Mouse (Mus musculus) cortical plate, adult 2 months (tissue): ENCODE results near the gene Cacna1g. TPM values are rescaled to one million over a fixed set of nuclear protein-coding genes. Genes with fewer than 3 reads are reported as not detected.

Source experiments
- H3K27ac ChIP-seq: fragments of 200-500 bp; 2 replicates; pipeline ENCODE4 v1.5.1; 2012; ENCODE audit warnings: low read length, control low read depth, inconsistent platforms; ENCODE audit not compliant: insufficient read depth
- H3K4me1 ChIP-seq: fragments of 200-500 bp; 2 replicates; pipeline ENCODE4 v1.6.1; 2011; ENCODE audit warnings: low read length; ENCODE audit not compliant: control insufficient read depth, insufficient read depth
- H3K4me3 ChIP-seq: fragments of 200-500 bp; 2 replicates; pipeline ENCODE4 v1.5.1; 2011; ENCODE audit warnings: mild to moderate bottlenecking, low read length, control low read depth; ENCODE audit not compliant: insufficient read depth
- CTCF ChIP-seq: fragments of 200-500 bp; IDR thresholded peaks from 2 replicates; pipeline ENCODE4 v1.5.1; 2011; ENCODE audit warnings: mild to moderate bottlenecking, control low read depth, low read length; ENCODE audit not compliant: insufficient read depth; ENCODE audit errors: extremely low read depth
- POLR2A ChIP-seq: fragments of 200-500 bp; IDR thresholded peaks from 2 replicates; pipeline ENCODE4 v1.6.1; 2011; ENCODE audit warnings: mild to moderate bottlenecking, low read length, control low read depth; ENCODE audit not compliant: insufficient read depth; ENCODE audit errors: extremely low read depth
- polyA plus RNA-seq: library from polyadenylated mRNA; depleted of rRNA; stranded (reverse); fragments of >200 nt; gene quantifications from 2 replicates; pipeline ENCODE4 v1.2.3, GENCODE M21; 2012; rRNA removed

The Cacna1g gene
- polyA plus RNA-seq, 1 experiment: 137 TPM

- Histone ChIP-seq H3K4me1 (no peaks in the 10 kb centered on the region), H3K4me3 (no peak overlapping the region), H3K27ac (no peak overlapping the region)
- TF ChIP-seq POLR2A: no peak
- TF ChIP-seq CTCF: no peak
Measured at GRCm38 (mm10) chr11:94370809-94371208, 103.2 kb downstream of the Cacna1g start.

GRCm38 (mm10) chr11:94369981-94370380, 104.0 kb downstream of the Cacna1g start:
- H3K4me1 ChIP-seq: no peaks in the 10 kb centered on the region
- no peak overlapping the region for H3K4me3 ChIP-seq
- H3K27ac ChIP-seq: no peak overlapping the region
- TF ChIP-seq CTCF (no peak), POLR2A (no peak)

- H3K4me3 ChIP-seq: no peak overlapping the region
- no peak overlapping the region for H3K27ac ChIP-seq
- no peak for TF ChIP-seq CTCF
- no peak for TF ChIP-seq POLR2A
- H3K4me1 ChIP-seq: no peaks in the 10 kb centered on the region
Measured at GRCm38 (mm10) chr11:94365340-94365739, 108.7 kb downstream of the Cacna1g start.

GRCm38 (mm10) chr11:94363690-94364089, 110.3 kb downstream of the Cacna1g start:
- no peak for TF ChIP-seq POLR2A
- TF ChIP-seq CTCF: no peak

GRCm38 (mm10) chr11:94362101-94362500, 111.9 kb downstream of the Cacna1g start:
- Histone ChIP-seq H3K4me3 (no peak overlapping the region), H3K27ac (no peak overlapping the region), H3K4me1 (no peaks in the 10 kb centered on the region)
- TF ChIP-seq CTCF (no peak), POLR2A (no peak)

More at GRCm38 (mm10) chr11:94363690-94364089, 110.3 kb downstream of the Cacna1g start:
- no peak overlapping the region for H3K4me3 ChIP-seq
- H3K4me1 ChIP-seq: no peaks in the 10 kb centered on the region
- H3K27ac ChIP-seq: no peak overlapping the region

GRCm38 (mm10) chr11:94361166-94361870, 112.7 kb downstream of the Cacna1g start:
- H3K27ac ChIP-seq: no peak overlapping the region
- TF ChIP-seq CTCF: no peak
- TF ChIP-seq POLR2A: no peak

GRCm38 (mm10) chr11:94359168-94359567, 114.8 kb downstream of the Cacna1g start:
- Histone ChIP-seq H3K4me3 (no peak overlapping the region), H3K27ac (no peak overlapping the region), H3K4me1 (no peaks in the 10 kb centered on the region)
- TF ChIP-seq CTCF (no peak), POLR2A (no peak)

More at GRCm38 (mm10) chr11:94361166-94361870, 112.7 kb downstream of the Cacna1g start:
- Histone ChIP-seq H3K4me1 (no peaks in the 10 kb centered on the region), H3K4me3 (no peak overlapping the region)

Other genes starting within 250 kb of the Cacna1g start
- 1.1 and 1.3 TPM in 2 replicates for gene Wfikkn2, start 228.2 kb downstream of the Cacna1g start, polyA plus RNA-seq
- not detected in 2 replicates for gene Gm21885, start 192.3 kb downstream of the Cacna1g start, polyA plus RNA-seq
- gene Luc7l3, start 152.2 kb downstream of the Cacna1g start, polyA plus RNA-seq: 138 and 160 TPM in 2 replicates
- gene Ankrd40, start 146.2 kb downstream of the Cacna1g start, polyA plus RNA-seq: 160 and 165 TPM in 2 replicates
- 1.6 and 2.0 TPM in 2 replicates for gene Abcc3, start 81.2 kb downstream of the Cacna1g start, polyA plus RNA-seq
- gene Spata20, start 12.0 kb upstream of the Cacna1g start, polyA plus RNA-seq: 0.15 and 0.25 TPM in 2 replicates
- 0.76 and 0.98 TPM in 2 replicates for gene Epn3, start 25.8 kb upstream of the Cacna1g start, polyA plus RNA-seq
- gene Mycbpap, start 47.5 kb upstream of the Cacna1g start, polyA plus RNA-seq: 2.4 and 2.5 TPM in 2 replicates
- 16.9 and 18.3 TPM in 2 replicates for gene Rsad1, start 75.1 kb upstream of the Cacna1g start, polyA plus RNA-seq
- 0.08 and 0.15 TPM in 2 replicates for gene Chad, start 90.8 kb upstream of the Cacna1g start, polyA plus RNA-seq
- 15.2 and 15.8 TPM in 2 replicates for gene Acsf2, start 127.7 kb upstream of the Cacna1g start, polyA plus RNA-seq
- 70.9 and 71.8 TPM in 2 replicates for gene Lrrc59, start 155.6 kb upstream of the Cacna1g start, polyA plus RNA-seq
- 122 and 130 TPM in 2 replicates for gene Mrpl27, start 179.6 kb upstream of the Cacna1g start, polyA plus RNA-seq
- gene Eme1, start 179.8 kb upstream of the Cacna1g start, polyA plus RNA-seq: 0.17 TPM in 2 replicates
- 21.2 and 22.3 TPM in 2 replicates for gene Xylt2, start 203.3 kb upstream of the Cacna1g start, polyA plus RNA-seq
- gene Gm11541, start 230.3 kb upstream of the Cacna1g start, polyA plus RNA-seq: not detected in 2 replicates